Mouse (Mus musculus) spleen, postnatal 0 days (tissue): Measurements from ENCODE around the gene Svip. TPM values are rescaled to one million over a fixed set of nuclear protein-coding genes. Genes with fewer than 3 reads are reported as not detected.

Experiments
- polyA plus RNA-seq: library from polyadenylated mRNA; unstranded; fragments of >200 nt; fragmentation: Nextera tagmentation; extraction: Ambion mirVana; gene quantifications from 2 replicates; pipeline ENCODE4 v1.2.1, GENCODE M21; 2015

Gene Svip
- 21.4 and 21.8 TPM in 2 replicates for polyA plus RNA-seq

GRCm38 (mm10) chr7:52005511-52006295, at the start of gene Svip:
Svip (minus strand) TSS chr7:52006018.

GRCm38 (mm10) chr7:52015628-52016027, 9.8 kb upstream of the Svip start, which contains the start of gene 1700015G11Rik:
1700015G11Rik (minus strand) TSS chr7:52015728.

Other genes with a start within 250 kb of the Svip start
- gene Gas2, start 144.0 kb downstream of the Svip start, polyA plus RNA-seq = 8.5 and 8.9 TPM in 2 replicates
- 7.3 and 8.1 TPM in 2 replicates for gene Fancf, start 143.8 kb downstream of the Svip start, polyA plus RNA-seq
- not detected in 2 replicates for gene 1700015G11Rik, start 9.7 kb upstream of the Svip start, polyA plus RNA-seq